Mouse (Mus musculus): ENCODE measurements around the gene Hddc3. TPM values are rescaled to one million over a fixed set of nuclear protein-coding genes. Genes with fewer than 3 reads are reported as not detected.

Gene Hddc3
- total RNA-seq (2021): 10 to 100 TPM; 23.6 to 26.1 TPM
- long read RNA-seq, experiment 1, transcript Hddc3-201 (4 exons, 1,510 nt): major isoform, 9 of 12 reads
- long read RNA-seq, experiment 1, partial matches to known transcripts: 0 of 12 reads
- long read RNA-seq, experiment 1, other reads (novel, unspliced or antisense): 3 of 12 reads
- long read RNA-seq, experiment 2, transcript Hddc3-201 (4 exons, 1,510 nt): major isoform, 8 of 10 reads
- long read RNA-seq, experiment 2, partial matches to known transcripts: 0 of 10 reads
- long read RNA-seq, experiment 2, other reads (novel, unspliced or antisense): 1 of 10 reads

- Histone ChIP-seq H3K27ac (peak within 1 kb of the TSS; percentile 94), H3K4me3 (peak within 1 kb of the TSS; percentile 77)
- DNase-seq: peak; percentile 95
- intact Hi-C loops (cut with DNase I): loop anchor here (1.0 kb wide), 1 partner anchor 27 kb away; no protein-coding TSS in a partner anchor
- TF ChIP-seq CTCF (IDR thresholded peaks at IDR 0.05): peak; percentile 89
These were observed at the start of gene Hddc3 for GRCm38 (mm10) chr7:80342858-80343257. Hddc3 (plus strand) TSS chr7:80343104.

GRCm38 (mm10) chr7:80294062-80294763, 48.7 kb upstream of the Hddc3 start, which contains the start of gene Prc1:
Prc1 (plus strand) TSS chr7:80294450.
- intact Hi-C loops (cut with DNase I): no loop called here
- H3K4me3 ChIP-seq: peak within 1 kb of the TSS; percentile 86
- peak; percentile 98 for DNase-seq
- H3K27ac ChIP-seq: peak within 1 kb of the TSS; percentile 85
- no peak for TF ChIP-seq CTCF (IDR thresholded peaks at IDR 0.05)

- Histone ChIP-seq H3K27ac (peak overlapping the region; percentile 85), H3K4me3 (peak overlapping the region; percentile 86)
- intact Hi-C loops (cut with DNase I): no loop called here
- DNase-seq: no peak
- TF ChIP-seq CTCF (IDR thresholded peaks at IDR 0.05): no peak
These were observed 47.9 kb upstream of the Hddc3 start for GRCm38 (mm10) chr7:80294764-80295648.

- no peak overlapping the region for H3K27ac ChIP-seq
- intact Hi-C loops (cut with DNase I): no loop called here
- DNase-seq: no peak
- no peak for TF ChIP-seq CTCF (IDR thresholded peaks at IDR 0.05)
- no peak overlapping the region for H3K4me3 ChIP-seq
These were observed 46.4 kb upstream of the Hddc3 start for GRCm38 (mm10) chr7:80296462-80296861.

GRCm38 (mm10) chr7:80297041-80297440, 45.9 kb upstream of the Hddc3 start:
- H3K4me3 ChIP-seq: no peak overlapping the region
- intact Hi-C loops (cut with DNase I): no loop called here
- no peak for TF ChIP-seq CTCF (IDR thresholded peaks at IDR 0.05)
- no peak for DNase-seq
- H3K27ac ChIP-seq: no peak overlapping the region

GRCm38 (mm10) chr7:80298754-80299153, 44.1 kb upstream of the Hddc3 start:
- no peak overlapping the region for H3K27ac ChIP-seq
- intact Hi-C loops (cut with DNase I): no loop called here
- no peak overlapping the region for H3K4me3 ChIP-seq
- no peak for TF ChIP-seq CTCF (IDR thresholded peaks at IDR 0.05)
- no peak for DNase-seq

GRCm38 (mm10) chr7:80299568-80299967, 43.3 kb upstream of the Hddc3 start:
- Histone ChIP-seq H3K4me3 (no peak overlapping the region), H3K27ac (no peak overlapping the region)
- no peak for TF ChIP-seq CTCF (IDR thresholded peaks at IDR 0.05)
- no peak for DNase-seq
- intact Hi-C loops (cut with DNase I): no loop called here

GRCm38 (mm10) chr7:80301522-80301921, 41.4 kb upstream of the Hddc3 start:
- intact Hi-C loops (cut with DNase I): no loop called here
- no peak overlapping the region for H3K4me3 ChIP-seq
- TF ChIP-seq CTCF (IDR thresholded peaks at IDR 0.05): no peak

GRCm38 (mm10) chr7:80307766-80308165, 35.1 kb upstream of the Hddc3 start:
- intact Hi-C loops (cut with DNase I): no loop called here
- TF ChIP-seq CTCF (IDR thresholded peaks at IDR 0.05): no peak; the same call in 1 of the 2 replicates
- DNase-seq: no peak
- H3K4me3 ChIP-seq: no peak overlapping the region
- no peak overlapping the region for H3K27ac ChIP-seq

More at GRCm38 (mm10) chr7:80301522-80301921, 41.4 kb upstream of the Hddc3 start:
- no peak overlapping the region for H3K27ac ChIP-seq
- no peak for DNase-seq

- intact Hi-C loops (cut with DNase I): no loop called here
- no peak for TF ChIP-seq CTCF (IDR thresholded peaks at IDR 0.05)
These were observed 32.1 kb upstream of the Hddc3 start for GRCm38 (mm10) chr7:80310771-80311170.

GRCm38 (mm10) chr7:80315733-80316132, 27.2 kb upstream of the Hddc3 start:
- intact Hi-C loops (cut with DNase I): no loop called here
- Histone ChIP-seq H3K27ac (no peak overlapping the region), H3K4me3 (no peak overlapping the region)
- no peak for DNase-seq
- no peak for TF ChIP-seq CTCF (IDR thresholded peaks at IDR 0.05)

More at GRCm38 (mm10) chr7:80310771-80311170, 32.1 kb upstream of the Hddc3 start:
- Histone ChIP-seq H3K4me3 (no peak overlapping the region), H3K27ac (no peak overlapping the region)
- no peak for DNase-seq

- no peak for TF ChIP-seq CTCF (IDR thresholded peaks at IDR 0.05)
- Histone ChIP-seq H3K27ac (no peak overlapping the region), H3K4me3 (no peak overlapping the region)
- intact Hi-C loops (cut with DNase I): no loop called here
- DNase-seq: no peak
These were observed 25.3 kb upstream of the Hddc3 start for GRCm38 (mm10) chr7:80317439-80318115.
